Mouse (Mus musculus) liver, embryonic 14.5 days (tissue): ENCODE measurements around the gene Akap13.

ENCODE experiments used
- CTCF ChIP-seq: IDR thresholded peaks from 2 replicates; pipeline ENCODE4 v1.5.1; 2016; ENCODE audit warnings: antibody characterized with exemption, low read depth, control low read depth
- EP300 ChIP-seq: IDR thresholded peaks from 2 replicates; pipeline ENCODE4 v1.6.1; 2016; ENCODE audit warnings: antibody characterized with exemption, low read depth

DNA sequence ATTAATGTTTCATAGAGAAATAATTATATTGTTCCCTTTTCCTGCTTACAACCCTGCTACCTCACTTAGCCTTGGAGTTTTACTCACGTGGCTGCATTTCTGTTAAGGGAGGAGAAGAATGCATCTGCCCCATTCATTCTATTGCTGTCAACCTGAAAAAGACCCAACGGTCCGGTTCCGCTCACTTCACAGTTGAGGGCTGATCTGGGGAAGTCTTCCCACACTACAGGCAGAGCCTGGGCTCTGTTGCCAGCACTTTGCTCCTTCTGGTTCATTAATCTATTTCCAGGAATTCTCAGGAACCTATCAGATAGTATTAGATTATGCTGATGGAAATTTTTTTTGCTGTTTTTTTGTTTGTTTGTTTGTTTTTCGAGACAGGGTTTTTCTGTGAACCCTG lies 239.4 kb downstream of the Akap13 start:
- TF ChIP-seq CTCF = no peak
- no peak for TF ChIP-seq EP300
